Mouse (Mus musculus) lung, adult 2 months (tissue): ENCODE results near the gene Pop7.

Source experiments
- CTCF ChIP-seq: fragments of 200-500 bp; IDR thresholded peaks from 2 replicates; pipeline ENCODE4 v1.5.1; 2011; ENCODE audit warnings: mild to moderate bottlenecking, low read length, control low read depth; ENCODE audit not compliant: insufficient read depth
- POLR2A ChIP-seq: fragments of 200-500 bp; IDR thresholded peaks from 2 replicates; pipeline ENCODE4 v1.6.1; 2011; ENCODE audit warnings: low read depth, mild to moderate bottlenecking, control low read depth, low read length, borderline replicate concordance; ENCODE audit errors: extremely low read depth

GRCm38 (mm10) chr5:137491559-137491958 is 10.8 kb downstream of the Pop7 start:
- TF ChIP-seq CTCF, result no peak
- no peak for TF ChIP-seq POLR2A
